Mouse (Mus musculus): Measurements from ENCODE around the gene AF366264.

- TF ChIP-seq CTCF (IDR thresholded peaks at IDR 0.05) (no peak), POLR2A (IDR thresholded peaks at IDR 0.05; ENCODE audit: insufficient read depth, low read depth, low read length) (no peak)
These were observed 38.6 kb downstream of the AF366264 start for GRCm38 (mm10) chr8:13799566-13799965.

All from heart, adult 2 months (tissue).